Mouse (Mus musculus) MEL (cell line): ENCODE data around the gene Adcy4. TPM values are rescaled to one million over a fixed set of nuclear protein-coding genes. Genes with fewer than 3 reads are reported as not detected.

Experiments
- DNase-seq: peaks from one replicate; pipeline ENCODE4 v3.0.0; 2011; ENCODE audit warnings: low read depth, low spot score
- H3K27ac ChIP-seq: 2 replicates; pipeline ENCODE4 v1.5.1; 2012; ENCODE audit warnings: low read depth, mild to moderate bottlenecking, control low read depth, low read length, moderate library complexity; ENCODE audit not compliant: control insufficient read depth
- H3K27me3 ChIP-seq, 2 experiments: fragments of 150-350 bp in 1 of 2; sonication (generic) in 1 of 2; 2 replicates each; pipeline ENCODE4 v1.6.1; 2012; ENCODE audit warnings: low read length in 2 of 2, mild to moderate bottlenecking in 2 of 2, improper control_type of control experiment in 1 of 2, moderate library complexity in 1 of 2; ENCODE audit not compliant: insufficient read depth in 2 of 2, control insufficient read depth in 1 of 2
- H3K36me3 ChIP-seq, 2 experiments: 2 replicates each; pipeline ENCODE4 v1.6.1; 2012 to 2014; ENCODE audit warnings: low read length in 2 of 2, improper control_type of control experiment in 1 of 2, inconsistent platforms in 1 of 2, mild to moderate bottlenecking in 1 of 2; ENCODE audit not compliant: insufficient read depth in 2 of 2, control insufficient read depth in 1 of 2
- H3K4me1 ChIP-seq, 2 experiments: fragments of 150-350 bp in 1 of 2; sonication (generic) in 1 of 2; 2 replicates each; pipeline ENCODE4 v1.6.1; 2012; ENCODE audit warnings: low read length in 2 of 2, improper control_type of control experiment in 1 of 2, mild to moderate bottlenecking in 1 of 2; ENCODE audit not compliant: insufficient read depth in 2 of 2, control insufficient read depth in 1 of 2
- H3K4me3 ChIP-seq, 2 experiments: fragments of 150-350 bp in 1 of 2; sonication (generic) in 1 of 2; 2 replicates each; pipeline ENCODE4 v1.5.1; 2012; ENCODE audit warnings: low read depth in 2 of 2, low read length in 2 of 2, mild to moderate bottlenecking in 2 of 2, moderate library complexity in 2 of 2, control low read depth in 1 of 2, improper control_type of control experiment in 1 of 2; ENCODE audit not compliant: control insufficient read depth in 1 of 2, insufficient read depth in 1 of 2
- H3K79me2 ChIP-seq: 2 replicates; pipeline ENCODE4 v1.6.1; 2012; ENCODE audit warnings: mild to moderate bottlenecking, low read length, moderate library complexity; ENCODE audit not compliant: control insufficient read depth, poor library complexity, insufficient read depth
- H3K9ac ChIP-seq: 2 replicates; pipeline ENCODE4 v1.6.1; 2012; ENCODE audit warnings: low read depth, mild to moderate bottlenecking, control low read depth, low read length, moderate library complexity; ENCODE audit not compliant: control insufficient read depth, poor library complexity, severe bottlenecking
- H3K9me3 ChIP-seq: fragments of 150-350 bp; sonication (generic); replicated peaks from 2 replicates; pipeline ENCODE4 v1.6.1; 2012; ENCODE audit warnings: mild to moderate bottlenecking, low read length, improper control_type of control experiment, moderate library complexity; ENCODE audit not compliant: insufficient read depth
- CHD1 ChIP-seq: IDR thresholded peaks from 2 replicates; pipeline ENCODE4 v1.6.1; 2012; ENCODE audit warnings: low read depth, mild to moderate bottlenecking, inconsistent platforms, low read length, improper control_type of control experiment
- CTCF ChIP-seq, 3 experiments: IDR thresholded peaks in 2 of 3; conservative IDR thresholded peaks in 1 of 3; 2 replicates each; pipeline ENCODE4 v1.5.1; 2011 to 2012; ENCODE audit warnings: low read length in 3 of 3, low read depth in 2 of 3, mild to moderate bottlenecking in 2 of 3, improper control_type of control experiment in 1 of 3, inconsistent platforms in 1 of 3, mixed read lengths in 1 of 3, moderate library complexity in 1 of 3; ENCODE audit not compliant: control insufficient read depth in 1 of 3, insufficient read depth in 1 of 3, poor library complexity in 1 of 3, severe bottlenecking in 1 of 3
- E2F4 ChIP-seq: IDR thresholded peaks from 2 replicates; pipeline ENCODE4 v1.6.1; 2011; ENCODE audit warnings: low read depth, low read length, improper control_type of control experiment, borderline replicate concordance
- ELF1 ChIP-seq: IDR thresholded peaks from 2 replicates; pipeline ENCODE4 v1.6.1; 2014; ENCODE audit warnings: low read depth, mild to moderate bottlenecking, inconsistent platforms, low read length, improper control_type of control experiment, moderate library complexity
- EP300 ChIP-seq, 2 experiments: IDR thresholded peaks; 2 replicates each; pipeline ENCODE4 v1.6.1; 2011; ENCODE audit warnings: improper control_type of control experiment in 2 of 2, low read length in 2 of 2, low read depth in 1 of 2, mild to moderate bottlenecking in 1 of 2
- ETS1 ChIP-seq: IDR thresholded peaks from 2 replicates; pipeline ENCODE4 v1.6.1; 2012; ENCODE audit warnings: low read depth, mild to moderate bottlenecking, inconsistent platforms, low read length, improper control_type of control experiment, moderate library complexity
- GABPA ChIP-seq: IDR thresholded peaks from 2 replicates; pipeline ENCODE4 v1.6.1; 2012; ENCODE audit warnings: low read depth, mild to moderate bottlenecking, inconsistent platforms, low read length, improper control_type of control experiment, moderate library complexity
- GATA1 ChIP-seq: IDR thresholded peaks from 2 replicates; pipeline ENCODE4 v1.6.1; 2011; ENCODE audit warnings: low read depth, low read length, improper control_type of control experiment
- HCFC1 ChIP-seq: IDR thresholded peaks from 2 replicates; pipeline ENCODE4 v1.6.1; 2012; ENCODE audit warnings: low read depth, mild to moderate bottlenecking, inconsistent platforms, low read length, improper control_type of control experiment, moderate library complexity
- JUND ChIP-seq: IDR thresholded peaks from 2 replicates; pipeline ENCODE4 v1.6.1; 2011; ENCODE audit warnings: low read depth, mild to moderate bottlenecking, improper control_type of control experiment, low read length
- MAX ChIP-seq: IDR thresholded peaks from 2 replicates; pipeline ENCODE4 v1.6.1; 2011; ENCODE audit warnings: low read length, improper control_type of control experiment
- MAZ ChIP-seq: IDR thresholded peaks from 2 replicates; pipeline ENCODE4 v1.6.1; 2012; ENCODE audit warnings: low read depth, mild to moderate bottlenecking, inconsistent platforms, low read length, improper control_type of control experiment
- MXI1 ChIP-seq: IDR thresholded peaks from 2 replicates; pipeline ENCODE4 v1.6.1; 2011; ENCODE audit warnings: mild to moderate bottlenecking, low read depth, low read length, improper control_type of control experiment
- NELFE ChIP-seq: IDR thresholded peaks from 2 replicates; pipeline ENCODE4 v1.6.1; 2011; ENCODE audit warnings: low read depth, low read length, improper control_type of control experiment
- NRF1 ChIP-seq: IDR thresholded peaks from 2 replicates; pipeline ENCODE4 v1.6.1; 2014; ENCODE audit warnings: low read depth, mild to moderate bottlenecking, inconsistent platforms, low read length, improper control_type of control experiment, moderate library complexity; ENCODE audit not compliant: poor library complexity, insufficient read depth, severe bottlenecking
- POLR2A ChIP-seq, 2 experiments: IDR thresholded peaks; 2 replicates each; pipeline ENCODE4 v1.6.1; 2011 to 2012; ENCODE audit warnings: low read length in 2 of 2, mild to moderate bottlenecking in 2 of 2, control low read depth in 1 of 2, improper control_type of control experiment in 1 of 2, low read depth in 1 of 2, moderate library complexity in 1 of 2; ENCODE audit not compliant: control insufficient read depth in 1 of 2, insufficient read depth in 1 of 2, poor library complexity in 1 of 2
- POLR2AphosphoS2 ChIP-seq: IDR thresholded peaks from 2 replicates; pipeline ENCODE4 v1.6.1; 2011; ENCODE audit warnings: low read length, improper control_type of control experiment
- POLR2AphosphoS5 ChIP-seq: IDR thresholded peaks from 2 replicates; pipeline ENCODE4 v1.6.1; 2012; ENCODE audit warnings: low read depth, borderline replicate concordance, mild to moderate bottlenecking, inconsistent platforms, low read length, moderate library complexity, mixed read lengths
- SMC3 ChIP-seq: IDR thresholded peaks from 2 replicates; pipeline ENCODE4 v1.6.1; 2011; ENCODE audit warnings: low read depth, low read length, improper control_type of control experiment
- TAL1 ChIP-seq: IDR thresholded peaks from 2 replicates; pipeline ENCODE4 v1.6.1; 2012; ENCODE audit warnings: mild to moderate bottlenecking, inconsistent platforms, low read length, moderate library complexity, mixed read lengths
- TBP ChIP-seq: IDR thresholded peaks from 2 replicates; pipeline ENCODE4 v1.8.0; 2011; ENCODE audit warnings: low read depth, low read length, improper control_type of control experiment
- TCF12 ChIP-seq: IDR thresholded peaks from 2 replicates; pipeline ENCODE4 v1.6.1; 2014; ENCODE audit warnings: low read depth, mild to moderate bottlenecking, inconsistent platforms, low read length, improper control_type of control experiment, moderate library complexity
- UBTF ChIP-seq: IDR thresholded peaks from 2 replicates; pipeline ENCODE4 v1.6.1; 2012; ENCODE audit warnings: low read depth, mild to moderate bottlenecking, inconsistent platforms, low read length, improper control_type of control experiment, moderate library complexity, borderline replicate concordance; ENCODE audit not compliant: insufficient read depth
- USF1 ChIP-seq: IDR thresholded peaks from 2 replicates; pipeline ENCODE4 v1.6.1; 2014; ENCODE audit warnings: low read depth, mild to moderate bottlenecking, inconsistent platforms, low read length, improper control_type of control experiment, moderate library complexity
- ZC3H11A ChIP-seq: IDR thresholded peaks from 2 replicates; pipeline ENCODE4 v1.6.1; 2012; ENCODE audit warnings: low read depth, mild to moderate bottlenecking, inconsistent platforms, low read length, improper control_type of control experiment
- ZNF384 ChIP-seq: IDR thresholded peaks from 2 replicates; pipeline ENCODE4 v1.6.1; 2012; ENCODE audit warnings: low read depth, mild to moderate bottlenecking, inconsistent platforms, low read length, improper control_type of control experiment
- polyA plus RNA-seq, 2 experiments: library from polyadenylated mRNA; stranded (reverse) in 1 of 2; unstranded in 1 of 2; fragments of >175 nt in 1 of 2; fragments of >200 nt in 1 of 2; gene quantifications; 2 replicates each; pipeline versions ENCODE4 v1.2.1 to v1.2.4; 2012; ENCODE audit warnings: low replicate concordance in 2 of 2, low read depth in 1 of 2; ENCODE audit not compliant: insufficient read length in 2 of 2, insufficient read depth in 1 of 2, missing spikeins in 1 of 2
- total RNA-seq: library from RNA; depleted of rRNA; stranded (reverse); fragments of 300-350 nt; gene quantifications from 2 replicates; pipeline ENCODE4 v1.2.3, GENCODE M21; 2012

The Adcy4 gene
- total and polyA plus RNA-seq, 3 experiments: 0.19 to 0.35 TPM; not detected in 1

GRCm38 (mm10) chr14:55826142-55826541 is 42.2 kb upstream of the Adcy4 start:
- Histone ChIP-seq H3K4me3 (no peak overlapping the region), H3K9me3 (no peaks in the 10 kb centered on the region), H3K9ac (no peak overlapping the region), H3K4me1 (peaks cover 0 to 14% of the 10 kb centered on the region in 2 experiments; a peak in 2 of 4 replicates), H3K27me3 (no peaks in the 10 kb centered on the region), H3K79me2 (no peaks in the 10 kb centered on the region; the same call in 1 of the 2 replicates), H3K27ac (no peak overlapping the region), H3K36me3 (peaks cover 0 to 5% of the 10 kb centered on the region in 2 experiments; a peak in 2 of 4 replicates)
- no peak for DNase-seq
- no peak for TF ChIP-seq GABPA
- no peak for TF ChIP-seq POLR2A (IDR thresholded peaks at IDR 0.05; ENCODE audit: control insufficient read depth in 1 of 2, insufficient read depth in 1 of 2, low read depth in 1 of 2, low read length in 2 of 2, poor library complexity in 1 of 2)
- no peak for TF ChIP-seq MXI1
- TF ChIP-seq NELFE: no peak
- TF ChIP-seq ETS1: no peak
- no peak for TF ChIP-seq POLR2AphosphoS2
- no peak for TF ChIP-seq SMC3
- no peak for TF ChIP-seq TBP
- TF ChIP-seq MAX: no peak
- no peak for TF ChIP-seq JUND
- TF ChIP-seq USF1: no peak
- TF ChIP-seq UBTF: no peak
- no peak for TF ChIP-seq MAZ
- TF ChIP-seq CTCF (IDR thresholded peaks at IDR 0.05 in 2 of 3, conservative IDR thresholded peaks at IDR 0.05 in 1 of 3; ENCODE audit: control insufficient read depth in 1 of 3, insufficient read depth in 1 of 3, low read depth in 2 of 3, low read length in 3 of 3, poor library complexity in 1 of 3, severe bottlenecking in 1 of 3): no peak
- TF ChIP-seq ZC3H11A: no peak
- TF ChIP-seq ELF1: no peak
- TF ChIP-seq HCFC1: no peak
- no peak for TF ChIP-seq CHD1
- no peak for TF ChIP-seq E2F4

GRCm38 (mm10) chr14:55825216-55826051 is 41.5 kb upstream of the Adcy4 start:
- TF ChIP-seq NRF1 (no peak), POLR2AphosphoS5 (no peak), CHD1 (no peak), ZNF384 (no peak), ZC3H11A (no peak), USF1 (no peak), JUND (no peak), TCF12 (no peak), GATA1 (no peak), TAL1 (no peak), EP300 (IDR thresholded peaks at IDR 0.05; ENCODE audit: low read depth in 1 of 2, low read length in 2 of 2) (no peak), SMC3 (no peak)
- Histone ChIP-seq H3K27ac (no peak overlapping the region), H3K36me3 (peaks cover 0 to 5% of the 10 kb centered on the region in 2 experiments; a peak in 2 of 4 replicates), H3K79me2 (no peaks in the 10 kb centered on the region; the same call in 1 of the 2 replicates), H3K4me1 (peaks cover 0 to 13% of the 10 kb centered on the region in 2 experiments; a peak in 2 of 4 replicates), H3K9ac (no peak overlapping the region), H3K27me3 (no peaks in the 10 kb centered on the region), H3K9me3 (no peaks in the 10 kb centered on the region), H3K4me3 (no peak overlapping the region)
- DNase-seq: no peak
